Mouse (Mus musculus): ENCODE data around the gene Exoc3l4.

Exoc3l4 gene

GRCm38 (mm10) chr12:111454021-111454420 is 37.2 kb downstream of the Exoc3l4 start:
- no peak for DNase-seq

GRCm38 (mm10) chr12:111454543-111455280 is 37.9 kb downstream of the Exoc3l4 start:
- DNase-seq = no peak

- no peak for DNase-seq
Observed at GRCm38 (mm10) chr12:111455311-111455846, 38.6 kb downstream of the Exoc3l4 start.

- DNase-seq = no peak
Observed at GRCm38 (mm10) chr12:111455860-111456259, 39.0 kb downstream of the Exoc3l4 start.

GRCm38 (mm10) chr12:111457742-111458141 is 40.9 kb downstream of the Exoc3l4 start:
- DNase-seq = no peak

- no peak for DNase-seq
Observed at GRCm38 (mm10) chr12:111463570-111463969, 46.8 kb downstream of the Exoc3l4 start.

GRCm38 (mm10) chr12:111466369-111466768 is 49.6 kb downstream of the Exoc3l4 start:
- DNase-seq = no peak

- DNase-seq = no peak
Observed at GRCm38 (mm10) chr12:111468206-111468605, 51.4 kb downstream of the Exoc3l4 start.

GRCm38 (mm10) chr12:111469507-111469906 is 52.7 kb downstream of the Exoc3l4 start:
- DNase-seq = peak; percentile 76 to 78

- DNase-seq = no peak
Observed at GRCm38 (mm10) chr12:111471119-111471518, 54.3 kb downstream of the Exoc3l4 start.

GRCm38 (mm10) chr12:111471721-111472120 is 54.9 kb downstream of the Exoc3l4 start:
- no peak for DNase-seq

- no peak for DNase-seq
Observed at GRCm38 (mm10) chr12:111472886-111473285, 56.1 kb downstream of the Exoc3l4 start.

- no peak for DNase-seq
Observed at GRCm38 (mm10) chr12:111474384-111474783, 57.6 kb downstream of the Exoc3l4 start.

- DNase-seq = no peak
Observed at GRCm38 (mm10) chr12:111474893-111475643, 58.3 kb downstream of the Exoc3l4 start.

GRCm38 (mm10) chr12:111478924-111479323 is 62.1 kb downstream of the Exoc3l4 start:
- no peak for DNase-seq

- peak; percentile 19 to 32 for DNase-seq
Observed at GRCm38 (mm10) chr12:111479917-111480316, 63.1 kb downstream of the Exoc3l4 start.

All from cerebellum, adult 18-20 months (tissue).